8 mouse cellular contexts compared by ENCODE assay signal in genomic region chr13:28768717-28769426, GRCm38 (mm10).
DNase-seq lines count a peak whose midpoint lies in the region; ATAC-seq and TF ChIP-seq lines count a peak whose summit lies in the region.

No protein-coding gene starts in this region.

- no peak for ATAC-seq in kidney, postnatal 0 days (replicated peaks; ENCODE audit: low FRiP score, low read depth)
- no peak for ATAC-seq in embryonic facial prominence, embryonic 15.5 days (ENCODE audit: insufficient number of reproducible peaks, low FRiP score, low TSS enrichment, low read depth)
- 0 out of 2 replicates have a peak, but pooled peaks have one; percentile 31 for ATAC-seq in hindbrain, embryonic 14.5 days (ENCODE audit: low FRiP score)
- ATAC-seq in neural tube, embryonic 12.5 days (ENCODE audit: low FRiP score, low read depth), result peak; percentile 52
- ATAC-seq in granulocyte monocyte progenitor cell, adult 5-6 weeks (replicated peaks; ENCODE audit: poor library complexity, severe bottlenecking), result no peak

- H3K9me3 ChIP-seq in kidney, postnatal 0 days (replicated peaks; ENCODE audit: low read length), result no peaks in the 10 kb centered on the region; the same call in 1 of the 2 replicates
- no peaks in the 10 kb centered on the region for H3K9me3 ChIP-seq in embryonic facial prominence, embryonic 15.5 days (replicated peaks)
- H3K9me3 ChIP-seq in hindbrain, embryonic 14.5 days (ENCODE audit: control insufficient read depth, low read length), result no peaks in the 10 kb centered on the region
- H3K9me3 ChIP-seq in neural tube, embryonic 12.5 days, result 0 out of 2 replicates have a peak, but pooled peaks cover 4% of the 10 kb centered on the region

- no peaks in the 10 kb centered on the region for H3K4me1 ChIP-seq in kidney, postnatal 0 days (replicated peaks; ENCODE audit: insufficient read depth, low read length)
- H3K4me1 ChIP-seq in embryonic facial prominence, embryonic 15.5 days, result peaks cover 25% of the 10 kb centered on the region
- H3K4me1 ChIP-seq in hindbrain, embryonic 14.5 days (replicated peaks; ENCODE audit: control insufficient read depth, insufficient read depth, low read length), result peaks cover 30% of the 10 kb centered on the region
- H3K4me1 ChIP-seq in neural tube, embryonic 12.5 days, result peaks cover 26% of the 10 kb centered on the region

- H3K27me3 ChIP-seq in kidney, postnatal 0 days (ENCODE audit: insufficient read depth, low read length), result no peaks in the 10 kb centered on the region
- no peaks in the 10 kb centered on the region for H3K27me3 ChIP-seq in embryonic facial prominence, embryonic 15.5 days
- H3K27me3 ChIP-seq in hindbrain, embryonic 14.5 days (ENCODE audit: control insufficient read depth, insufficient read depth, low read length), result no peaks in the 10 kb centered on the region
- no peaks in the 10 kb centered on the region for H3K27me3 ChIP-seq in neural tube, embryonic 12.5 days (replicated peaks)

- 36% methylated on average over 14 of the region's 14 CpGs for WGBS in kidney, postnatal 0 days
- 31% methylated on average over 14 of the region's 14 CpGs for WGBS in embryonic facial prominence, embryonic 15.5 days
- 36% methylated on average over 14 of the region's 14 CpGs for WGBS in hindbrain, embryonic 14.5 days
- WGBS in neural tube, embryonic 12.5 days, result 43% methylated on average over 14 of the region's 14 CpGs

- H3K36me3 ChIP-seq in kidney, postnatal 0 days (ENCODE audit: insufficient read depth, low read length), result no peaks in the 10 kb centered on the region
- no peaks in the 10 kb centered on the region for H3K36me3 ChIP-seq in embryonic facial prominence, embryonic 15.5 days
- H3K36me3 ChIP-seq in hindbrain, embryonic 14.5 days (replicated peaks; ENCODE audit: control insufficient read depth, insufficient read depth), result no peaks in the 10 kb centered on the region
- H3K36me3 ChIP-seq in neural tube, embryonic 12.5 days, result no peaks in the 10 kb centered on the region

- H3K27ac ChIP-seq in kidney, postnatal 0 days, result no peak overlapping the region
- peak overlapping the region; percentile 1; the same call in 1 of the 2 replicates for H3K27ac ChIP-seq in embryonic facial prominence, embryonic 15.5 days (replicated peaks)
- H3K27ac ChIP-seq in hindbrain, embryonic 14.5 days, result peak overlapping the region; percentile 75
- peak overlapping the region; percentile 60 for H3K27ac ChIP-seq in neural tube, embryonic 12.5 days

- H3K4me2 ChIP-seq in kidney, postnatal 0 days (ENCODE audit: low read length), result no peak overlapping the region
- no peak overlapping the region for H3K4me2 ChIP-seq in embryonic facial prominence, embryonic 15.5 days (replicated peaks)
- 0 out of 2 replicates have a peak overlapping the region, but pooled peaks have one; percentile 11 for H3K4me2 ChIP-seq in hindbrain, embryonic 14.5 days (replicated peaks)
- H3K4me2 ChIP-seq in neural tube, embryonic 12.5 days (replicated peaks), result peak overlapping the region; percentile 31

- no peak for TF ChIP-seq CTCF in kidney, postnatal 0 days (IDR thresholded peaks at IDR 0.05; ENCODE audit: low read depth)

- no peak overlapping the region for H3K4me3 ChIP-seq in kidney, postnatal 0 days (replicated peaks; ENCODE audit: low read depth, low read length)
- H3K4me3 ChIP-seq in embryonic facial prominence, embryonic 15.5 days (replicated peaks), result no peak overlapping the region
- H3K4me3 ChIP-seq in hindbrain, embryonic 14.5 days (replicated peaks; ENCODE audit: low read length), result no peak overlapping the region
- H3K4me3 ChIP-seq in neural tube, embryonic 12.5 days, result no peak overlapping the region

- DNase-seq in kidney, postnatal 0 days (ENCODE audit: low spot score), result peak; percentile 60
- no peak for DNase-seq in kidney, postnatal 36 days
- peak; percentile 55 for DNase-seq in hindbrain, embryonic 14.5 days (ENCODE audit: low spot score)
- DNase-seq in gastrocnemius, adult 18-20 months (ENCODE audit: low spot score), result no peak
- no peak for DNase-seq in ovary, postnatal 14 days (ENCODE audit: low spot score)

- H3K9ac ChIP-seq in kidney, postnatal 0 days (ENCODE audit: low read depth, low read length), result no peak overlapping the region
- H3K9ac ChIP-seq in embryonic facial prominence, embryonic 15.5 days, result no peak overlapping the region
- H3K9ac ChIP-seq in hindbrain, embryonic 14.5 days, result 0 out of 2 replicates have a peak overlapping the region, but pooled peaks have one; percentile 35
- H3K9ac ChIP-seq in neural tube, embryonic 12.5 days, result no peak overlapping the region

Comparison
In these comparisons a context has a peak if more than half of its experiments do, and no peak if none do; other contexts are left out.
1. DNase-seq: peak in kidney, postnatal 0 days (single experiment) and hindbrain, embryonic 14.5 days (single experiment); none in kidney, postnatal 36 days (0 of 2), gastrocnemius, adult 18-20 months (single experiment) and ovary, postnatal 14 days (single experiment).
2. ATAC-seq: peak in hindbrain, embryonic 14.5 days (single experiment) and neural tube, embryonic 12.5 days (single experiment); none in kidney, postnatal 0 days (single experiment), embryonic facial prominence, embryonic 15.5 days (single experiment) and granulocyte monocyte progenitor cell, adult 5-6 weeks (single experiment).
3. H3K4me2 ChIP-seq: peak in hindbrain, embryonic 14.5 days (single experiment) and neural tube, embryonic 12.5 days (single experiment); none in kidney, postnatal 0 days (single experiment) and embryonic facial prominence, embryonic 15.5 days (single experiment).